Mouse (Mus musculus) urinary bladder, postnatal 14 days (tissue): Measurements from ENCODE around the gene Dlg4.
A peak's percentile ranks its signal among the peaks of the same experiment; 100 is the strongest.
"Not testable (repeated sequence)": the region's sequence is repeated elsewhere in the genome, so short reads cannot be mapped to it uniquely, and the experiment has no call there.

Source experiments
- DNase-seq: peaks from one replicate; pipeline ENCODE4 v3.0.0; 2021; ENCODE audit warnings: low spot score

Gene Dlg4

GRCm38 (mm10) chr11:70049816-70050215 is 33.1 kb downstream of the Dlg4 start:
- no peak for DNase-seq

GRCm38 (mm10) chr11:70053156-70053555 is 36.4 kb downstream of the Dlg4 start:
- no peak for DNase-seq

GRCm38 (mm10) chr11:70053898-70054570 is 37.3 kb downstream of the Dlg4 start, which contains the start of gene Asgr1:
Asgr1 (plus strand) TSS chr11:70054085.
- DNase-seq = no peak

- DNase-seq = peak; percentile 81
Measured at GRCm38 (mm10) chr11:70055618-70056214, 39.0 kb downstream of the Dlg4 start.

- DNase-seq = no peak
Measured at GRCm38 (mm10) chr11:70057805-70058204, 41.1 kb downstream of the Dlg4 start.

- no peak for DNase-seq
Measured at GRCm38 (mm10) chr11:70059930-70060329, 43.2 kb downstream of the Dlg4 start.

- DNase-seq = no peak
Measured at GRCm38 (mm10) chr11:70063053-70063452, 46.3 kb downstream of the Dlg4 start.

- DNase-seq = no peak
Measured at GRCm38 (mm10) chr11:70066701-70067100, 50.0 kb downstream of the Dlg4 start.

GRCm38 (mm10) chr11:70068245-70068644 is 51.5 kb downstream of the Dlg4 start:
- no peak for DNase-seq

- DNase-seq = no peak
Measured at GRCm38 (mm10) chr11:70070057-70070456, 53.3 kb downstream of the Dlg4 start.

GRCm38 (mm10) chr11:70070603-70071002 is 53.9 kb downstream of the Dlg4 start:
- not testable (repeated sequence) for DNase-seq

GRCm38 (mm10) chr11:70074379-70075071 is 57.8 kb downstream of the Dlg4 start:
- DNase-seq = peak; percentile 87

- DNase-seq = no peak
Measured at GRCm38 (mm10) chr11:70075581-70075980, 58.8 kb downstream of the Dlg4 start.

- DNase-seq = no peak
Measured at GRCm38 (mm10) chr11:70077441-70077840, 60.7 kb downstream of the Dlg4 start.

- DNase-seq = no peak
Measured at GRCm38 (mm10) chr11:70079175-70079574, 62.4 kb downstream of the Dlg4 start.

- DNase-seq = peak; percentile 30
Measured at GRCm38 (mm10) chr11:70079928-70080327, 63.2 kb downstream of the Dlg4 start.

GRCm38 (mm10) chr11:70080803-70081590 is 64.3 kb downstream of the Dlg4 start:
- no peak for DNase-seq

GRCm38 (mm10) chr11:70084563-70084962 is 67.8 kb downstream of the Dlg4 start:
- no peak for DNase-seq

- DNase-seq = no peak
Measured at GRCm38 (mm10) chr11:70091986-70092783, 75.4 kb downstream of the Dlg4 start, which contains the start of gene Asgr2. Asgr2 (plus strand) TSS chr11:70092644.
